Mouse (Mus musculus) CD4-positive, CD25-positive, alpha-beta regulatory T cell, adult 9 weeks (primary cell): Measurements from ENCODE around the gene Magee1. TPM values are rescaled to one million over a fixed set of nuclear protein-coding genes. Genes with fewer than 3 reads are reported as not detected.

Source experiments
- polyA plus RNA-seq: library from polyadenylated mRNA; unstranded; fragments of 100-300 nt; shearing (Covaris generic); gene quantifications from one replicate; pipeline ENCODE4 v1.2.1, GENCODE M21; 2017

The Magee1 gene
- polyA plus RNA-seq = 10.9 TPM

DNA sequence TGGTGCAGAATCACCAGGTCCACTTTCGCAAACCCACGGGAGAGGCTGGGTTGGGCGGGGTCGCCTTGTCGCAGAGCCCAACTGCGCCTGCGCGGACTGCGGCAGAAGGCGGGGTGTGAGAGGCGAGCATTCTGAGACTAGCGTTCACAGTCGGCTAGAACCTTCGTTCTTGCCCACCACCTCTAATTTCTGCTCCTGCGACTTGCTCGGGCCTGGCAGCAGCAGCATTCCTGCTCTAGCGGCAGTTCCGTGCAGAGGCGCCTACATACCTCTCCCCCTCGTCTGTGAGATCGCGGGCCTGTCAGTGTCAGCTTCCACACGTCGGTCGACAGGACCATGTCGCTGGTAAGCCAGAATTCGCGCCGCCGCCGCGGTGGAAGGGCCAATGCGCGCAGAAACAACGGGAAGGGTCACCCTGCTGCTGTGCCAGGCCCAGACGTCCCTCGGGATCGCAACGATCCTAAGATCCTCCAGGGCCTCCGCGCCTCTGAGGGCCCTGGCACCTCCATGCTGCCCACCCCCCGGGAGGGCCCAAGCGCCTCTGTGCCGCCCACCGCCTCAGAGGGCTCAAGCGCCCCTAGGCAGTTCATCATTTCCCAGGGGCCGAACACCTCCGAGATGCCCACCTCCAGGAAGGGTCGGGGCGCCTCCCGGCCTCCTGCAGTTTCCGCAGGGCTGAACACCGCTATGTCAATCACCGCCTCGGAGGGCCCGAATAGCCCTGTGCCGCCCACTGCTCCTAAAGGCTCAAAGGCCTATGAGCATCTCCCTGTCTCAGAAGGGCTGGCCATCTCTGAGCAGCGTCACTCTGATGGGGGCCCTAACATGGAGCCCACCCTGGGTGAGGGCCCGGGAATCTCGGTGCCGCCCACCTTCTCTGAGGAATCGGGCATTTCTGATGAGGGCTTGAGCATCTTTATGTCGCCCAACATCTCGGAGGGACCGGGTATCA lies at the start of gene Magee1:
Gene Magee1 (plus strand): TSS at position 104 of the 952 bp plus-strand sequence.

GRCm38 (mm10) chrX:105079615-105080092 lies 40.5 kb upstream of the Magee1 start, which contains the start of gene Pbdc1:
Gene Pbdc1 (plus strand): TSS chrX:105079756.

Other genes with a start within 250 kb of the Magee1 start
- gene Pbdc1, start 40.6 kb upstream of the Magee1 start, polyA plus RNA-seq = 33.4 TPM